Mouse (Mus musculus): ENCODE data around the gene Lin7a. TPM values are rescaled to one million over a fixed set of nuclear protein-coding genes. Genes with fewer than 3 reads are reported as not detected.

Lin7a gene
- polyA plus RNA-seq, 1 experiment from 2014 or later = 45.3 TPM

DNA sequence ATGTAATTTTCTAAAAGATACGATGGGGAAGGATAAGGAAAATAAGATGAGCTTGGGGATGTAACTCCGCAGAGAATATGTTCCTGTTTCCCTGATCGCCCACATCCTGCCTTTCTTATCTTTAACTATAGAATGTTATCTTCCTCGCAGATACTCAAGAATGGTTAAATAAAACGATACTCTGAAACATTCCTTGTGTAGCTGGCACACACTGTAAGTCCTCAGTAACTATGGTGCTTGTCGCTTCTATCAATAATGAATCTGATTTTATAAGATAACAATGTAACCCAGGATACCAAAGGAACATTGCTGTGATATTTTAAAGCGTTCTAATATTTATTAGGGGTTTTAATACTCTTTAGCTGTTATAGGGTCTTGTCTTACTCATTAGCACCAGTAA lies 22.4 kb upstream of the Lin7a start:
- Histone ChIP-seq H3K36me3 (replicated peaks) (no peaks in the 10 kb centered on the region), H3K27me3 (replicated peaks) (no peaks in the 10 kb centered on the region), H3K4me1 (no peaks in the 10 kb centered on the region), H3K4me3 (no peak overlapping the region), H3K4me2 (no peak overlapping the region), H3K9me3 (no peaks in the 10 kb centered on the region), H3K27ac (no peak overlapping the region), H3K9ac (no peak overlapping the region)
- ATAC-seq (replicated peaks) = no peak
- WGBS = 91% methylated on average over 7 of the region's 7 CpGs

DNA sequence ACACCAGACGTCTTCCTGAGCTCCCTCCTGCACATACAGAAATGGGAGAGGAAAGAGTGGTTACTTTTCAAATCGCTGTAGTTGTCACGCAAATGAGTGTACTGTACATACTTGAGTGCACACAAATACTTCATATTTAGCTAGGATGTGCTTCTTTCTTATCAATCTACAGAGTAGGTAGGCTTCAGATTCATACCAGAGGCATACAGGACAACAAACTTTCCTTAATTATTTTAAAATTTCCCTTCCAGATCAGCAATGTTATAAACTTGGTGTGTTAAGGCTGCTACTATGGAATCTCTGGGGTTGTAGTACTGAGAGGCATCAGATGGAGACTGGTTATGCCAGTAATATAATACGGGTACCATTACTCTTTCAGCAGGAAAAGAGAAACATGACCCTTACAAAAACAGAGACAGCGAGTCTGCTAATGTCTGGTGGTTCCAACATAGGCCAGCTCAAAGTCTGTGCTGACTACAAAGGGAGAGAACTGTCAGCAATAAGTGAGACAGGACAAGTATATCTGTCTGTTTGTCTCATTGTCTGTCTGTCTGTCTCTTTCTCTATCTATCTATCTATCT lies 21.8 kb upstream of the Lin7a start:
- no peak for ATAC-seq (replicated peaks)
- Histone ChIP-seq H3K36me3 (replicated peaks) (no peaks in the 10 kb centered on the region), H3K4me2 (no peak overlapping the region), H3K4me3 (no peak overlapping the region), H3K9me3 (no peaks in the 10 kb centered on the region), H3K4me1 (no peaks in the 10 kb centered on the region), H3K9ac (no peak overlapping the region), H3K27me3 (replicated peaks) (no peaks in the 10 kb centered on the region), H3K27ac (no peak overlapping the region)
- WGBS = 83% methylated on average over 5 of the region's 5 CpGs

GRCm38 (mm10) chr10:107250346-107251210 lies 20.9 kb upstream of the Lin7a start:
- no peak for ATAC-seq (replicated peaks)
- Histone ChIP-seq H3K4me2 (no peak overlapping the region), H3K27ac (no peak overlapping the region), H3K9ac (no peak overlapping the region), H3K4me1 (no peaks in the 10 kb centered on the region), H3K36me3 (replicated peaks) (no peaks in the 10 kb centered on the region), H3K4me3 (no peak overlapping the region), H3K27me3 (replicated peaks) (no peaks in the 10 kb centered on the region), H3K9me3 (no peaks in the 10 kb centered on the region)
- WGBS = 81% methylated on average over 7 of the region's 7 CpGs

GRCm38 (mm10) chr10:107251271-107251670 lies 20.2 kb upstream of the Lin7a start:
- no peaks in the 10 kb centered on the region for H3K4me1 ChIP-seq
- no peaks in the 10 kb centered on the region for H3K36me3 ChIP-seq (replicated peaks)
- no peak for ATAC-seq (replicated peaks)
- H3K4me3 ChIP-seq = no peak overlapping the region
- H3K27me3 ChIP-seq (replicated peaks) = no peaks in the 10 kb centered on the region
- no peak overlapping the region for H3K4me2 ChIP-seq
- no peak overlapping the region for H3K27ac ChIP-seq
- 81% methylated on average over 2 of the region's 2 CpGs for WGBS
- no peak overlapping the region for H3K9ac ChIP-seq
- no peaks in the 10 kb centered on the region for H3K9me3 ChIP-seq

GRCm38 (mm10) chr10:107251801-107252502 lies 19.5 kb upstream of the Lin7a start:
- no peaks in the 10 kb centered on the region for H3K9me3 ChIP-seq
- H3K4me1 ChIP-seq = no peaks in the 10 kb centered on the region
- ATAC-seq (replicated peaks) = no peak
- H3K27ac ChIP-seq = no peak overlapping the region
- no peak overlapping the region for H3K4me3 ChIP-seq
- no peak overlapping the region for H3K4me2 ChIP-seq
- no peaks in the 10 kb centered on the region for H3K27me3 ChIP-seq (replicated peaks)
- 93% methylated on average over 2 of the region's 2 CpGs for WGBS
- no peak overlapping the region for H3K9ac ChIP-seq
- no peaks in the 10 kb centered on the region for H3K36me3 ChIP-seq (replicated peaks)

DNA sequence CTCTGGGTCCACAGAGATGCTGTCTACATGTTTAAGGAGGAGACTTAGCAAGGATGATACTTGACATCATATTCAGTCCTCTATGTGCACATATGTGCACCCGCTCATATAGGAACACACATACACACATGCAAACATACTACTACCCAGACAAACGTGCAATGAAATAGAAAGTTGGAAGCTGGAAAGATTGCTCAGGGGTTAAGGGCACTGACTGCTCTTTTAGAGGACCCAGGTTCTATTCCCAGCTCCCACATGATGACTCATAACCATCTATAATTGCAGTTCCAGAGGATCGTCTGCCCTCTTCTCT lies 19.0 kb upstream of the Lin7a start:
- no peaks in the 10 kb centered on the region for H3K4me1 ChIP-seq

GRCm38 (mm10) chr10:107253191-107253965 lies 18.1 kb upstream of the Lin7a start:
- H3K9me3 ChIP-seq = no peaks in the 10 kb centered on the region
- no peaks in the 10 kb centered on the region for H3K36me3 ChIP-seq (replicated peaks)
- H3K4me1 ChIP-seq = no peaks in the 10 kb centered on the region
- no peaks in the 10 kb centered on the region for H3K27me3 ChIP-seq (replicated peaks)
- H3K9ac ChIP-seq = no peak overlapping the region
- 93% methylated on average over 4 of the region's 4 CpGs for WGBS
- H3K4me3 ChIP-seq = no peak overlapping the region
- H3K4me2 ChIP-seq = no peak overlapping the region
- no peak for ATAC-seq (replicated peaks)
- no peak overlapping the region for H3K27ac ChIP-seq

More for the DNA sequence above, 19.0 kb upstream of the Lin7a start:
- Histone ChIP-seq H3K9me3 (no peaks in the 10 kb centered on the region), H3K9ac (no peak overlapping the region), H3K4me3 (no peak overlapping the region), H3K4me2 (no peak overlapping the region), H3K27me3 (replicated peaks) (no peaks in the 10 kb centered on the region), H3K36me3 (replicated peaks) (no peaks in the 10 kb centered on the region), H3K27ac (no peak overlapping the region)
- no peak for ATAC-seq (replicated peaks)
- WGBS = 90% methylated on average over 3 of the region's 3 CpGs

DNA sequence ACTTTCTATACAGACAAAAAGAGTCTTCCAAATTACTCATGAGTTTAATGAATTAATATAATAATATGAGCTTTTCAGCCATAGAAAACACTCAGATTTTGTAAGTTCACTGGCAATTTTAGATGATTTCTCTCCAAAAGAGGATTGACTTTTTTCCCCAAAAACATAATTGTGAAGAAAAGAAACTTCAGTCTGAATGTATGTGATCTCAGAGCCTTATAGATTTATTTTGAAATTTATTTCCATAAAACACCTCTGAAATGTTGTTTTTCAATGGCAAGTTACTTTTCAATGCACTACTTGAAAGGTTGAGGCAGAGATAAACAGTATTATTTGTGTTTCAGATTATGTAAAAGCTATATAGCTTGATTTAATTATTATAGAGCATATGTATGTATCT lies 16.8 kb upstream of the Lin7a start:
- Histone ChIP-seq H3K4me2 (no peak overlapping the region), H3K9me3 (no peaks in the 10 kb centered on the region), H3K27ac (no peak overlapping the region), H3K4me3 (no peak overlapping the region), H3K4me1 (no peaks in the 10 kb centered on the region), H3K27me3 (replicated peaks) (no peaks in the 10 kb centered on the region), H3K36me3 (replicated peaks) (no peaks in the 10 kb centered on the region), H3K9ac (no peak overlapping the region)
- no peak for ATAC-seq (replicated peaks)

DNA sequence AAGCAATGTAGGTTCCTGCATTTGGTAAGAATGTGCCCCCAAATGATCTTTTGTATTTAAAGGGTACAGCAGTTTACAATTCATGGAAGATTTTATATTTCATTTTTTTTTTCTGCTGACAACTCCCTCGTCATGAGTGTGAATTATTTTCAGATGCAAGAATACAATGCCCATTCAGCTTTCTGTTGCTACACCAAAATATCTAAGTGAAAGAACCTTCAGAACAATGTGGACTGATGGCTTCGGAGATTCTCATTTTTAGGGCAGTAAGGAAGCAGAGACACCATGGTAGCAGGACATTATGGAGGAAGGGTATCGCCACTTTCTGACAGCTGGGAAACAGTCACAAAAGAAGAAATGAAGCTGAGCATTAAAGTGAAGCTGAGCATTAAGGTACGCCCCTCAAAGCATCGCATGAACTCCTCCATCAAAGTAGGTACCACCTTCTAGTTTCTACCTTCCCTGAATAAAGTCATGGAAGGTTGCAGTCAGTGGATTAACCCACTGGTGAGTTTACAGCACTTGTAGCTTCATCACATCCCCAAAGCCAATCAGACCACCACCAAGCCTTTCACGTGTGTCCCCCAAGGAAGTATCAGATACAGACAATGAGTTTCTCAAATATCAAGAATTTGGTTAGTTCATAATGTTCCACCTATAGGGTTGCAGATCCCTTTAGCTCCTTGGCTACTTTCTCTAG lies 16.0 kb upstream of the Lin7a start:
- WGBS = 91% methylated on average over 6 of the region's 6 CpGs

GRCm38 (mm10) chr10:107256451-107256960 lies 15.0 kb upstream of the Lin7a start:
- WGBS = 88% methylated on average over 5 of the region's 5 CpGs
- Histone ChIP-seq H3K27ac (no peak overlapping the region), H3K4me3 (no peak overlapping the region), H3K9ac (no peak overlapping the region), H3K36me3 (replicated peaks) (no peaks in the 10 kb centered on the region), H3K4me1 (no peaks in the 10 kb centered on the region), H3K27me3 (replicated peaks) (no peaks in the 10 kb centered on the region), H3K4me2 (no peak overlapping the region), H3K9me3 (no peaks in the 10 kb centered on the region)
- no peak for ATAC-seq (replicated peaks)

More for the DNA sequence above, 16.0 kb upstream of the Lin7a start:
- H3K9ac ChIP-seq = no peak overlapping the region
- no peak for ATAC-seq (replicated peaks)
- no peak overlapping the region for H3K4me2 ChIP-seq
- H3K27me3 ChIP-seq (replicated peaks) = no peaks in the 10 kb centered on the region
- no peaks in the 10 kb centered on the region for H3K4me1 ChIP-seq
- no peaks in the 10 kb centered on the region for H3K9me3 ChIP-seq
- no peaks in the 10 kb centered on the region for H3K36me3 ChIP-seq (replicated peaks)
- no peak overlapping the region for H3K27ac ChIP-seq
- no peak overlapping the region for H3K4me3 ChIP-seq

GRCm38 (mm10) chr10:107260428-107260827 lies 11.1 kb upstream of the Lin7a start:
- H3K36me3 ChIP-seq (replicated peaks) = no peaks in the 10 kb centered on the region
- 85% methylated on average over 2 of the region's 2 CpGs for WGBS
- no peak overlapping the region for H3K4me2 ChIP-seq
- H3K4me3 ChIP-seq = no peak overlapping the region
- no peaks in the 10 kb centered on the region for H3K27me3 ChIP-seq (replicated peaks)
- H3K9me3 ChIP-seq = no peaks in the 10 kb centered on the region
- no peak overlapping the region for H3K27ac ChIP-seq
- no peak for ATAC-seq (replicated peaks)
- H3K9ac ChIP-seq = no peak overlapping the region
- no peaks in the 10 kb centered on the region for H3K4me1 ChIP-seq

All from midbrain, embryonic 15.5 days (tissue).